Mouse (Mus musculus) forebrain, embryonic 14.5 days (tissue): ENCODE results near the gene Arnt2. TPM values are rescaled to one million over a fixed set of nuclear protein-coding genes. Genes with fewer than 3 reads are reported as not detected.

Experiments used
- ATAC-seq: fragments of 200-750 bp; cut with Nextera tagmentation; 2 replicates; pipeline ENCODE4 v1.8.0; 2017; ENCODE audit warnings: mild to moderate bottlenecking, moderate library complexity
- DNase-seq: peaks from one replicate; pipeline ENCODE4 v3.0.0-alpha.2; 2015; ENCODE audit warnings: low spot score
- H3K27ac ChIP-seq: fragments of 300-500 bp; sonication (generic); 2 replicates; pipeline ENCODE4 v1.5.1; 2014; ENCODE audit warnings: low read depth, mild to moderate bottlenecking, control low read depth, low read length, moderate library complexity
- H3K27me3 ChIP-seq: fragments of 300-500 bp; sonication (generic); replicated peaks from 2 replicates; pipeline ENCODE4 v1.6.1; 2014; ENCODE audit warnings: low read length, control low read depth, mixed read lengths; ENCODE audit not compliant: control insufficient read depth, insufficient read depth
- H3K36me3 ChIP-seq: fragments of 300-500 bp; sonication (generic); 2 replicates; pipeline ENCODE4 v1.6.1; 2014; ENCODE audit warnings: low read length, control low read depth; ENCODE audit not compliant: control insufficient read depth, insufficient read depth
- H3K4me1 ChIP-seq: fragments of 300-500 bp; sonication (generic); 2 replicates; pipeline ENCODE4 v1.6.1; 2014; ENCODE audit warnings: antibody characterized with exemption, low read length, control low read depth; ENCODE audit not compliant: control insufficient read depth, insufficient read depth
- H3K4me2 ChIP-seq: fragments of 300-500 bp; sonication (generic); 2 replicates; pipeline ENCODE4 v1.6.1; 2014; ENCODE audit warnings: mild to moderate bottlenecking, control low read depth, low read length
- H3K4me3 ChIP-seq: fragments of 300-500 bp; sonication (generic); 2 replicates; pipeline ENCODE4 v1.5.1; 2014; ENCODE audit warnings: low read depth, low read length, control low read depth
- H3K9ac ChIP-seq: fragments of 300-500 bp; sonication (generic); 2 replicates; pipeline ENCODE4 v1.6.1; 2014; ENCODE audit warnings: mild to moderate bottlenecking, low read length, control low read depth, moderate library complexity
- H3K9me3 ChIP-seq: fragments of 300-500 bp; sonication (generic); replicated peaks from 2 replicates; pipeline ENCODE4 v1.6.1; 2016; ENCODE audit warnings: low read length, control low read depth, mixed read lengths; ENCODE audit not compliant: control insufficient read depth
- WGBS: fragments of 180-500 bp; shearing (Covaris S2); extraction: QIAGEN DNeasy Blood & Tissue Kit; methylation state at CpG from one replicate; pipeline ENCODE4 v1.1.7; 2014; 5-methylcytosine and 5-hydroxymethylcytosine counted together
- polyA plus RNA-seq: library from polyadenylated mRNA; unstranded; fragments of >200 nt; fragmentation: Nextera tagmentation; extraction: Ambion mirVana; gene quantifications from 2 replicates; pipeline ENCODE4 v1.2.1, GENCODE M21; 2014

The Arnt2 gene
- polyA plus RNA-seq, 1 experiment from 2014 or later, result 51.4 TPM

- Histone ChIP-seq H3K27ac (no peak overlapping the region), H3K9me3 (no peaks in the 10 kb centered on the region), H3K27me3 (no peaks in the 10 kb centered on the region), H3K4me2 (no peak overlapping the region), H3K4me1 (no peaks in the 10 kb centered on the region), H3K4me3 (no peak overlapping the region), H3K9ac (no peak overlapping the region), H3K36me3 (peaks cover 87% of the 10 kb centered on the region)
- DNase-seq, result no peak
- 90% methylated on average over 1 of the region's 1 CpGs for WGBS
- no peak for ATAC-seq
Observed at GRCm38 (mm10) chr7:84256245-84256644, 153.7 kb downstream of the Arnt2 start.

GRCm38 (mm10) chr7:84254916-84255315, 155.1 kb downstream of the Arnt2 start:
- H3K4me3 ChIP-seq, result no peak overlapping the region
- no peaks in the 10 kb centered on the region for H3K9me3 ChIP-seq
- DNase-seq (no peak), ATAC-seq (no peak)
- H3K36me3 ChIP-seq, result peaks cover 87% of the 10 kb centered on the region
- no peaks in the 10 kb centered on the region for H3K4me1 ChIP-seq
- no peaks in the 10 kb centered on the region for H3K27me3 ChIP-seq
- H3K9ac ChIP-seq, result no peak overlapping the region
- H3K27ac ChIP-seq, result no peak overlapping the region
- no peak overlapping the region for H3K4me2 ChIP-seq
- 79% methylated on average over 8 of the region's 8 CpGs for WGBS

- DNase-seq (no peak), ATAC-seq (no peak)
- Histone ChIP-seq H3K4me3 (no peak overlapping the region), H3K27ac (no peak overlapping the region), H3K9ac (no peak overlapping the region), H3K4me1 (no peaks in the 10 kb centered on the region), H3K4me2 (no peak overlapping the region), H3K9me3 (no peaks in the 10 kb centered on the region), H3K36me3 (peaks cover 87% of the 10 kb centered on the region), H3K27me3 (no peaks in the 10 kb centered on the region)
- WGBS, result 58% methylated on average over 3 of the region's 3 CpGs
Observed at GRCm38 (mm10) chr7:84254311-84254710, 155.7 kb downstream of the Arnt2 start.

GRCm38 (mm10) chr7:84251667-84252066, 158.3 kb downstream of the Arnt2 start:
- no peaks in the 10 kb centered on the region for H3K4me1 ChIP-seq
- DNase-seq (no peak), ATAC-seq (no peak)
- H3K36me3 ChIP-seq, result peaks cover 78% of the 10 kb centered on the region
- H3K4me2 ChIP-seq, result no peak overlapping the region
- no peak overlapping the region for H3K27ac ChIP-seq
- no peaks in the 10 kb centered on the region for H3K9me3 ChIP-seq
- H3K9ac ChIP-seq, result no peak overlapping the region
- no peak overlapping the region for H3K4me3 ChIP-seq
- H3K27me3 ChIP-seq, result no peaks in the 10 kb centered on the region
- 88% methylated on average over 2 of the region's 2 CpGs for WGBS

- WGBS, result 95% methylated on average over 2 of the region's 2 CpGs
- no peaks in the 10 kb centered on the region for H3K4me1 ChIP-seq
- DNase-seq, result no peak
- no peak overlapping the region for H3K27ac ChIP-seq
- no peak overlapping the region for H3K4me3 ChIP-seq
- H3K36me3 ChIP-seq, result peaks cover 72% of the 10 kb centered on the region
- H3K9me3 ChIP-seq, result no peaks in the 10 kb centered on the region
- ATAC-seq, result no peak
- H3K4me2 ChIP-seq, result no peak overlapping the region
- H3K27me3 ChIP-seq, result no peaks in the 10 kb centered on the region
- H3K9ac ChIP-seq, result no peak overlapping the region
Observed at GRCm38 (mm10) chr7:84250736-84251135, 159.2 kb downstream of the Arnt2 start.

GRCm38 (mm10) chr7:84249951-84250350, 160.0 kb downstream of the Arnt2 start:
- H3K9me3 ChIP-seq, result no peaks in the 10 kb centered on the region
- no peaks in the 10 kb centered on the region for H3K4me1 ChIP-seq
- H3K27me3 ChIP-seq, result no peaks in the 10 kb centered on the region
- ATAC-seq (no peak), DNase-seq (no peak)
- no peak overlapping the region for H3K9ac ChIP-seq
- H3K4me2 ChIP-seq, result no peak overlapping the region
- H3K4me3 ChIP-seq, result no peak overlapping the region
- WGBS, result 90% methylated on average over 8 of the region's 8 CpGs
- H3K36me3 ChIP-seq, result peaks cover 64% of the 10 kb centered on the region
- no peak overlapping the region for H3K27ac ChIP-seq

- ATAC-seq (no peak), DNase-seq (no peak)
- Histone ChIP-seq H3K9me3 (no peaks in the 10 kb centered on the region), H3K9ac (no peak overlapping the region), H3K36me3 (peaks cover 59% of the 10 kb centered on the region), H3K4me1 (no peaks in the 10 kb centered on the region), H3K4me3 (no peak overlapping the region), H3K27ac (no peak overlapping the region), H3K4me2 (no peak overlapping the region), H3K27me3 (no peaks in the 10 kb centered on the region)
- WGBS, result 66% methylated on average over 7 of the region's 7 CpGs
Observed at GRCm38 (mm10) chr7:84249381-84249780, 160.6 kb downstream of the Arnt2 start.

GRCm38 (mm10) chr7:84247960-84248665, 161.9 kb downstream of the Arnt2 start:
- H3K4me2 ChIP-seq, result no peak overlapping the region
- DNase-seq (peak; percentile 22), ATAC-seq (peak; percentile 35; the same call in 1 of the 2 replicates)
- 38% methylated on average over 3 of the region's 3 CpGs for WGBS
- H3K9me3 ChIP-seq, result no peaks in the 10 kb centered on the region
- no peak overlapping the region for H3K9ac ChIP-seq
- no peaks in the 10 kb centered on the region for H3K27me3 ChIP-seq
- H3K4me3 ChIP-seq, result no peak overlapping the region
- peaks cover 47% of the 10 kb centered on the region for H3K36me3 ChIP-seq
- H3K27ac ChIP-seq, result no peak overlapping the region; the same call in 1 of the 2 replicates
- no peaks in the 10 kb centered on the region for H3K4me1 ChIP-seq

- no peak overlapping the region for H3K27ac ChIP-seq
- ATAC-seq, result no peak
- H3K36me3 ChIP-seq, result peaks cover 35% of the 10 kb centered on the region
- H3K4me3 ChIP-seq, result no peak overlapping the region
- 89% methylated on average over 5 of the region's 5 CpGs for WGBS
- no peaks in the 10 kb centered on the region for H3K9me3 ChIP-seq
- no peaks in the 10 kb centered on the region for H3K4me1 ChIP-seq
- H3K27me3 ChIP-seq, result no peaks in the 10 kb centered on the region
- no peak overlapping the region for H3K4me2 ChIP-seq
- no peak for DNase-seq
- H3K9ac ChIP-seq, result no peak overlapping the region
Observed at GRCm38 (mm10) chr7:84246878-84247277, 163.1 kb downstream of the Arnt2 start.
